Comparison of ENCODE assay signal across 8 mouse cellular contexts in genomic region chr2:91921181-91921789, GRCm38 (mm10). TPM values are rescaled to one million over a fixed set of nuclear protein-coding genes. Genes with fewer than 3 reads are reported as not detected.
DNase-seq lines count a peak whose midpoint lies in the region; ATAC-seq and TF ChIP-seq lines count a peak whose summit lies in the region.

No protein-coding gene starts in this region.

- peaks cover 0 to 20% of the 10 kb centered on the region in 2 experiments; a peak in 2 of 4 replicates for H3K4me1 ChIP-seq in ES-E14 (ENCODE audit: control insufficient read depth in 2 of 2, insufficient read depth in 2 of 2, low read length in 2 of 2, poor library complexity in 1 of 2)
- H3K4me1 ChIP-seq in heart, embryonic 16.5 days (ENCODE audit: control insufficient read depth, insufficient read depth, low read length): peaks cover 18% of the 10 kb centered on the region
- peaks cover 58% of the 10 kb centered on the region for H3K4me1 ChIP-seq in megakaryocyte, embryonic 14.5 days

- no peak overlapping the region for H3K27ac ChIP-seq in ES-E14 (ENCODE audit: insufficient read depth, low read depth, low read length, poor library complexity, severe bottlenecking)
- H3K27ac ChIP-seq in heart, embryonic 16.5 days (ENCODE audit: low read length): no peak overlapping the region

- in situ Hi-C loops in ES-E14 (cut with MboI; ENCODE audit: low sequenced_read_pairs in 2 of 2, unreplicated experiment in 2 of 2): no loop called here

- peaks cover 43% of the 10 kb centered on the region for H3K27me3 ChIP-seq in heart, embryonic 16.5 days (ENCODE audit: control insufficient read depth, insufficient read depth, low read length)
- peaks cover 56% of the 10 kb centered on the region for H3K27me3 ChIP-seq in megakaryocyte, embryonic 14.5 days (replicated peaks)

- peak; percentile 54; the same call in 1 of the 2 replicates for ATAC-seq in heart, embryonic 16.5 days (replicated peaks; ENCODE audit: extremely low read depth, insufficient read depth, low FRiP score)

- DNase-seq in 416B (ENCODE audit: low read depth) (peak; percentile 40), ES-E14 (ENCODE audit: low read depth, low spot score) (no peak)
- peak; percentile 59 for DNase-seq in embryo, embryonic 9.5 days (ENCODE audit: extremely low spot score)
- DNase-seq in kidney, postnatal 25 days: peak; percentile 90 to 92
- peak; percentile 57 to 81 for DNase-seq in spleen, postnatal 10 days (ENCODE audit: low spot score in 2 of 2)
- no peak for DNase-seq in left cerebral cortex, adult 18-20 months (ENCODE audit: low spot score in 2 of 2)

- H3K4me3 ChIP-seq in ES-E14 (ENCODE audit: insufficient read depth in 1 of 2, low read depth in 1 of 2, low read length in 2 of 2, poor library complexity in 1 of 2, severe bottlenecking in 1 of 2): peak overlapping the region; percentile 69 to 70; a peak in 3 of 4 replicates
- peak overlapping the region; percentile 67 for H3K4me3 ChIP-seq in heart, embryonic 16.5 days (ENCODE audit: low read length)
- peak overlapping the region; percentile 91 for H3K4me3 ChIP-seq in megakaryocyte, embryonic 14.5 days (replicated peaks)

- no peaks in the 10 kb centered on the region for H3K9me3 ChIP-seq in ES-E14 (ENCODE audit: control insufficient read depth, insufficient read depth, low read depth, low read length)
- no peaks in the 10 kb centered on the region for H3K9me3 ChIP-seq in heart, embryonic 16.5 days (replicated peaks; ENCODE audit: control insufficient read depth, low read length)
- H3K9me3 ChIP-seq in megakaryocyte, embryonic 14.5 days: no peaks in the 10 kb centered on the region

- H3K4me2 ChIP-seq in heart, embryonic 16.5 days (ENCODE audit: low read depth, low read length): peak overlapping the region; percentile 97

- WGBS in heart, embryonic 16.5 days: 2% methylated on average over 31 of the region's 31 CpGs

- H3K9ac ChIP-seq in ES-E14 (ENCODE audit: insufficient read depth, low read depth, low read length, poor library complexity, severe bottlenecking): no peak overlapping the region
- no peak overlapping the region for H3K9ac ChIP-seq in heart, embryonic 16.5 days (ENCODE audit: low read length)

- peaks cover 16% of the 10 kb centered on the region for H3K36me3 ChIP-seq in ES-E14 (ENCODE audit: control insufficient read depth, insufficient read depth, low read length, poor library complexity, severe bottlenecking)
- H3K36me3 ChIP-seq in heart, embryonic 16.5 days (ENCODE audit: control insufficient read depth, insufficient read depth): peaks cover 16% of the 10 kb centered on the region
- H3K36me3 ChIP-seq in megakaryocyte, embryonic 14.5 days (replicated peaks; ENCODE audit: low read length): peaks cover 36% of the 10 kb centered on the region

TF ChIP-seq in ES-E14, 5 proteins besides CTCF, POLR2A, EP300 and RAD21:
- TF ChIP-seq MAFK (IDR thresholded peaks at IDR 0.05; ENCODE audit: insufficient read depth, low read depth, low read length) (no peak), CHD2 (IDR thresholded peaks at IDR 0.05; ENCODE audit: low read depth, low read length) (no peak), ZC3H11A (IDR thresholded peaks at IDR 0.05; ENCODE audit: borderline replicate concordance, low read depth, low read length) (no peak), HCFC1 (IDR thresholded peaks at IDR 0.05; ENCODE audit: borderline replicate concordance, insufficient read depth, low read length) (no peak), ZNF384 (IDR thresholded peaks at IDR 0.05; ENCODE audit: low read depth, low read length) (no peak)

RNA-seq across cellular contexts. Expression of gene Chrm4, which starts 5.8 kb away (rescaled TPM):
- total RNA-seq in ES-E14 (2012; rRNA removed): 5.6 and 9.5 TPM in 2 replicates
- polyA plus RNA-seq in heart, embryonic 16.5 days (2015; fragmentation: Nextera tagmentation; extraction: Ambion mirVana): not detected in 2 replicates
- 0.92 and 2.8 TPM in 2 replicates for polyA plus RNA-seq in megakaryocyte, embryonic 14.5 days (2012; ENCODE audit: insufficient read depth, low replicate concordance)
- 10 to 100 TPM; 56.6 to 61.4 TPM for total RNA-seq in left cerebral cortex, adult 18-20 months (2021)

RNA-seq across cellular contexts. Expression of gene Mdk, which starts 10.8 kb away (rescaled TPM):
- total RNA-seq in ES-E14 (2012; rRNA removed): 345 and 362 TPM in 2 replicates
- 211 and 253 TPM in 2 replicates for polyA plus RNA-seq in heart, embryonic 16.5 days (2015; fragmentation: Nextera tagmentation; extraction: Ambion mirVana)
- polyA plus RNA-seq in megakaryocyte, embryonic 14.5 days (2012; ENCODE audit: insufficient read depth, low replicate concordance): 45.5 and 59.2 TPM in 2 replicates
- 10 to 100 TPM; 19.0 to 23.8 TPM for total RNA-seq in left cerebral cortex, adult 18-20 months (2021)

RNA-seq across cellular contexts. Expression of gene Gm9821, which starts 24.2 kb away (rescaled TPM):
- 0.18 and 0.79 TPM in 2 replicates for total RNA-seq in ES-E14 (2012; rRNA removed)
- 2.1 and 2.7 TPM in 2 replicates for polyA plus RNA-seq in heart, embryonic 16.5 days (2015; fragmentation: Nextera tagmentation; extraction: Ambion mirVana)
- not detected in 2 replicates for polyA plus RNA-seq in megakaryocyte, embryonic 14.5 days (2012; ENCODE audit: insufficient read depth, low replicate concordance)
- total RNA-seq in left cerebral cortex, adult 18-20 months (2021): not detected

RNA-seq across cellular contexts. Expression of gene Dgkz, which starts 54.4 kb away (rescaled TPM):
- total RNA-seq in ES-E14 (2012; rRNA removed): 47.0 and 59.0 TPM in 2 replicates
- 43.1 and 46.8 TPM in 2 replicates for polyA plus RNA-seq in heart, embryonic 16.5 days (2015; fragmentation: Nextera tagmentation; extraction: Ambion mirVana)
- polyA plus RNA-seq in megakaryocyte, embryonic 14.5 days (2012; ENCODE audit: insufficient read depth, low replicate concordance): 303 and 682 TPM in 2 replicates
- 100 to 1,000 TPM; 491 to 526 TPM for total RNA-seq in left cerebral cortex, adult 18-20 months (2021)

Comparison
In these comparisons a context has a peak if more than half of its experiments do, and no peak if none do; other contexts are left out.
1. DNase-seq: peak in 416B (single experiment), embryo, embryonic 9.5 days (single experiment), kidney, postnatal 25 days (2 of 2) and spleen, postnatal 10 days (2 of 2); none in ES-E14 (single experiment) and left cerebral cortex, adult 18-20 months (0 of 2).
2. RNA of gene Mdk, which starts 10.8 kb away (total RNA-seq): 345 to 362 TPM in ES-E14; 19.0 to 23.8 TPM in left cerebral cortex, adult 18-20 months; every median in the first group is over 10 times any median in the second.
3. Peak in every context shown above with its lines, with median percentiles within 50 percentile points of each other: H3K4me3 ChIP-seq.